Mouse (Mus musculus) gastrocnemius, postnatal 25 days (tissue): Measurements from ENCODE around the gene Nat8f2. TPM values are rescaled to one million over a fixed set of nuclear protein-coding genes. Genes with fewer than 3 reads are reported as not detected.
A peak's percentile ranks its signal among the peaks of the same experiment; 100 is the strongest.
"Not testable (repeated sequence)": the region's sequence is repeated elsewhere in the genome, so short reads cannot be mapped to it uniquely, and the experiment has no call there.

Experiments used
- DNase-seq: peaks from one replicate; pipeline ENCODE4 v3.0.0; 2022
- total RNA-seq, 2 experiments: library from RNA; stranded (reverse); gene quantifications; 1 replicate in 1 of 2; 2 replicates in 1 of 2; pipeline ENCODE4 v1.2.3; 2021

Gene Nat8f2
- total RNA-seq, 2 experiments from 2014 or later: 0.08 TPM; not detected in 1

GRCm38 (mm10) chr6:85863840-85864239, 5.1 kb downstream of the Nat8f2 start:
- no peak for DNase-seq

GRCm38 (mm10) chr6:85863136-85863535, 5.8 kb downstream of the Nat8f2 start:
- DNase-seq: no peak

GRCm38 (mm10) chr6:85862565-85862964, 6.4 kb downstream of the Nat8f2 start:
- no peak for DNase-seq

GRCm38 (mm10) chr6:85861247-85861646, 7.7 kb downstream of the Nat8f2 start:
- no peak for DNase-seq

- DNase-seq: peak; percentile 72
Measured at GRCm38 (mm10) chr6:85856194-85856678, 12.7 kb downstream of the Nat8f2 start.

- no peak for DNase-seq
Measured at GRCm38 (mm10) chr6:85853481-85853880, 15.5 kb downstream of the Nat8f2 start.

- DNase-seq: no peak
Measured at GRCm38 (mm10) chr6:85851062-85851773, 17.7 kb downstream of the Nat8f2 start.

GRCm38 (mm10) chr6:85849240-85849639, 19.7 kb downstream of the Nat8f2 start:
- DNase-seq: no peak

GRCm38 (mm10) chr6:85848140-85848539, 20.8 kb downstream of the Nat8f2 start:
- no peak for DNase-seq

- no peak for DNase-seq
Measured at GRCm38 (mm10) chr6:85846921-85847320, 22.0 kb downstream of the Nat8f2 start.

- DNase-seq: not testable (repeated sequence)
Measured at GRCm38 (mm10) chr6:85843677-85844458, 25.1 kb downstream of the Nat8f2 start.

- DNase-seq: no peak
Measured at GRCm38 (mm10) chr6:85839982-85840381, 29.0 kb downstream of the Nat8f2 start.

GRCm38 (mm10) chr6:85838674-85839073, 30.3 kb downstream of the Nat8f2 start:
- no peak for DNase-seq

- DNase-seq: peak; percentile 26
Measured at GRCm38 (mm10) chr6:85837307-85837706, 31.7 kb downstream of the Nat8f2 start.

- peak; percentile 27 for DNase-seq
Measured at GRCm38 (mm10) chr6:85836827-85837226, 32.1 kb downstream of the Nat8f2 start.

- not testable (repeated sequence) for DNase-seq
Measured at GRCm38 (mm10) chr6:85836098-85836497, 32.9 kb downstream of the Nat8f2 start.

GRCm38 (mm10) chr6:85835104-85835503, 33.9 kb downstream of the Nat8f2 start:
- DNase-seq: not testable (repeated sequence)

GRCm38 (mm10) chr6:85834504-85835100, 34.4 kb downstream of the Nat8f2 start:
- DNase-seq: not testable (repeated sequence)

- no peak for DNase-seq
Measured at GRCm38 (mm10) chr6:85831796-85832321, 37.1 kb downstream of the Nat8f2 start, which contains the start of gene Nat8. TSS of gene Nat8 (minus strand) at chr6:85832082.

- no peak for DNase-seq
Measured at GRCm38 (mm10) chr6:85829462-85829861, 39.5 kb downstream of the Nat8f2 start.

- DNase-seq: no peak
Measured at GRCm38 (mm10) chr6:85825886-85826285, 43.1 kb downstream of the Nat8f2 start.

- no peak for DNase-seq
Measured at GRCm38 (mm10) chr6:85823382-85824090, 45.4 kb downstream of the Nat8f2 start.
